Mouse (Mus musculus) kidney, embryonic 15.5 days (tissue): Measurements from ENCODE around the gene Cnpy4. TPM values are rescaled to one million over a fixed set of nuclear protein-coding genes. Genes with fewer than 3 reads are reported as not detected.
"Not testable (repeated sequence)": the region's sequence is repeated elsewhere in the genome, so short reads cannot be mapped to it uniquely, and the experiment has no call there.

ENCODE experiments used
- ATAC-seq: fragments of 200-750 bp; cut with Nextera tagmentation; replicated peaks from 2 replicates; pipeline ENCODE4 v1.8.0; 2017; ENCODE audit warnings: moderate TSS enrichment; ENCODE audit not compliant: low FRiP score
- H3K27ac ChIP-seq: fragments of 300-500 bp; sonication (generic); 2 replicates; pipeline ENCODE4 v1.5.1; 2015; ENCODE audit warnings: mild to moderate bottlenecking, inconsistent platforms
- H3K27me3 ChIP-seq: fragments of 300-500 bp; sonication (generic); 2 replicates; pipeline ENCODE4 v1.6.1; 2015; ENCODE audit warnings: inconsistent platforms
- H3K36me3 ChIP-seq: fragments of 300-500 bp; sonication (generic); 2 replicates; pipeline ENCODE4 v1.6.1; 2015; ENCODE audit warnings: inconsistent platforms
- H3K4me1 ChIP-seq: fragments of 300-500 bp; sonication (generic); 2 replicates; pipeline ENCODE4 v1.6.1; 2015; ENCODE audit warnings: inconsistent platforms
- H3K4me2 ChIP-seq: fragments of 300-500 bp; sonication (generic); 2 replicates; pipeline ENCODE4 v1.6.1; 2015; ENCODE audit warnings: moderate library complexity, mild to moderate bottlenecking, inconsistent platforms
- H3K4me3 ChIP-seq: fragments of 300-500 bp; sonication (generic); replicated peaks from 2 replicates; pipeline ENCODE4 v1.5.1; 2015; ENCODE audit warnings: mild to moderate bottlenecking, inconsistent platforms
- H3K9ac ChIP-seq: fragments of 300-500 bp; sonication (generic); 2 replicates; pipeline ENCODE4 v1.6.1; 2015; ENCODE audit warnings: mild to moderate bottlenecking, inconsistent platforms
- H3K9me3 ChIP-seq: fragments of 300-500 bp; sonication (generic); replicated peaks from 2 replicates; pipeline ENCODE4 v1.6.1; 2016; ENCODE audit warnings: inconsistent platforms
- WGBS: fragments of 180-500 bp; shearing (Covaris S2); methylation state at CpG from one replicate; pipeline ENCODE4 v1.1.7; 2015; ENCODE audit warnings: mixed read lengths; 5-methylcytosine and 5-hydroxymethylcytosine counted together
- polyA plus RNA-seq: library from polyadenylated mRNA; unstranded; fragments of >200 nt; fragmentation: Nextera tagmentation; extraction: Ambion mirVana; gene quantifications from 2 replicates; pipeline ENCODE4 v1.2.1, GENCODE M21; 2015

The Cnpy4 gene
- polyA plus RNA-seq, 1 experiment from 2014 or later, result 61.9 TPM

DNA sequence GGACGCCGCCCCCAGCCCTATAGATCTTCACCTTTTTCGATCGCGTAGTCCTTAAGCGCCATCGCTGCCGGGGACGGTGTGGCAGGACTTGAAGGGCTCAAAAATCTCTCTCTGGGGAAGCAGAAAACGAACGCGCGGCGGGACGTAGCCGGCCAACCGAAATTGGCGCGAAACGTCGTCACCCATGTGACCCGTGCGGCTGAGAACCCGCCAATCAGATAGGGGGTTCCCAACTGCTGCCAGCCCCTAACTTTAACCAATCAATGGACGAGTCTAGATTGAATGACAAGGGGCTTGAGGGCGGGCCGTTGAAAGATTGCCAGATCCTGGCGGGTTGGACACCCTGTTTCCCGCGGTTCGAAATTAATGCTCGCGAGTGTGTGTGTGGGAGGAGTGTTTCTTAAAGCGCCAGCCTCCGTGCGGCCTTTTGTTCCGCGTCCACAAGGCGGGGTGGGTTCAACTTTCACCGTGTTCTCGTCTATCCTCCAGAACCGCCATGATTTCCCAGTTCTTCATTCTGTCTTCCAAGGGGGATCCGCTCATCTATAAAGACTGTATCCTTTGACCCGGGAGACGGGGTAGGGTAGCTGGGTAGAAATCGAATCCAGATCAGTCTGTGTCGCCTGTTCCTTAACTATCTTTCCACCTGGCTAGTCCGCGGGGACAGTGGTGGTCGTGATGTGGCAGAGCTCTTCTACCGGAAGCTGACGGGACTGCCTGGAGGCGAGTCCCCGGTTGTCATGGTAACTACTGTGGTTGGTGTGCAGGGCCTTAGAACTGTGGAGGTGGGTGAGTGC lies 15.4 kb upstream of the Cnpy4 start, which contains the start of the genes Ap4m1 and Mcm7:
Gene Ap4m1 (plus strand): TSS at position 308 of the 797 bp plus-strand sequence.
Gene Mcm7 (minus strand): TSS at position 728 of the 797 bp plus-strand sequence.
- Histone ChIP-seq H3K4me3 (peak within 1 kb of the TSS; percentile 72), H3K9ac (peak within 1 kb of the TSS; percentile 72), H3K9me3 (no peaks in the 10 kb centered on the region), H3K36me3 (peaks cover 65% of the 10 kb centered on the region), H3K27me3 (no peaks in the 10 kb centered on the region), H3K4me2 (peak within 1 kb of the TSS; percentile 78), H3K4me1 (peaks cover 30% of the 10 kb centered on the region), H3K27ac (peak within 1 kb of the TSS; percentile 96)
- peak; percentile 93 for ATAC-seq
- under 1% methylated on average over 54 of the region's 54 CpGs for WGBS

- H3K9me3 ChIP-seq, result no peaks in the 10 kb centered on the region
- H3K27ac ChIP-seq, result no peak overlapping the region; the same call in 1 of the 2 replicates
- peaks cover 65% of the 10 kb centered on the region for H3K36me3 ChIP-seq
- 74% methylated on average over 3 of the region's 3 CpGs for WGBS
- H3K27me3 ChIP-seq, result no peaks in the 10 kb centered on the region
- H3K4me1 ChIP-seq, result peaks cover 27% of the 10 kb centered on the region
- H3K4me2 ChIP-seq, result peak overlapping the region; percentile 78
- no peak overlapping the region for H3K9ac ChIP-seq
- ATAC-seq, result no peak
- H3K4me3 ChIP-seq, result peak overlapping the region; percentile 72
Measured at GRCm38 (mm10) chr5:138173217-138173616, 14.1 kb upstream of the Cnpy4 start.

DNA sequence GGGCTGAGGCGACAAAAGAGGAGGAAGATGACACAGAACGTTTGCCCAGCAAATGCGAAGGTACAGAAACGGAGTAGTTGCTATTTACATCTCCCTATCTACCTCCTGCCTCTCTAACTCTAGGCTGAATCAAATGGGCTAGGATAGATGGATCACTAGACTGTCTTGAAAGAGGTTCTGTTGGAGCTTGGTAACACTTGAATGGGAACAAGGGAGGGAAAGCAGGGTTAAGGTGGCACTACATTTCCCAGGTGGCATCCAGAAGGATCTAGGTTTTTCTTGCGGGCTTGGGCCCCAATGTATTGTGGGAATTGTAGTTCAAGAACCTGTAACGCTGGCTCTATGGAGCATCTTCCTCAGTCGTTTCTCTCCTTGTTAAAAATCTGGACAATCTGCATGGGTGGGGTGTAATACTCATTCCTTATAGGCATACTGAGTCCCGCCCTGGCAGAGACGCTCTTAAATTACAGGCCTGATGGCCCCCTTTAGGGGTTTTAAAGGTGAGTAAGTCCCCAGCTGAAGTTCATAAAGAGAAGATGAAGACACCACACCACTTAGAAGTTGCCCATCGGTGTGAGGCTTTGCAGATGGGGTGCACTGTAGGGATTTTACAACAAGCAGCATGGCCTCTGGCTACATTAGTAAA lies 499 bp downstream of the Cnpy4 start:
- WGBS, result 1% methylated on average over 10 of the region's 10 CpGs
- H3K36me3 ChIP-seq, result peaks cover 54% of the 10 kb centered on the region
- H3K9me3 ChIP-seq, result no peaks in the 10 kb centered on the region
- H3K27me3 ChIP-seq, result no peaks in the 10 kb centered on the region
- H3K27ac ChIP-seq, result peak overlapping the region; percentile 84
- peaks cover 15% of the 10 kb centered on the region for H3K4me1 ChIP-seq
- H3K4me3 ChIP-seq, result peak overlapping the region; percentile 87
- H3K9ac ChIP-seq, result peak overlapping the region; percentile 83
- peak; percentile 86 for ATAC-seq
- peak overlapping the region; percentile 79 for H3K4me2 ChIP-seq

DNA sequence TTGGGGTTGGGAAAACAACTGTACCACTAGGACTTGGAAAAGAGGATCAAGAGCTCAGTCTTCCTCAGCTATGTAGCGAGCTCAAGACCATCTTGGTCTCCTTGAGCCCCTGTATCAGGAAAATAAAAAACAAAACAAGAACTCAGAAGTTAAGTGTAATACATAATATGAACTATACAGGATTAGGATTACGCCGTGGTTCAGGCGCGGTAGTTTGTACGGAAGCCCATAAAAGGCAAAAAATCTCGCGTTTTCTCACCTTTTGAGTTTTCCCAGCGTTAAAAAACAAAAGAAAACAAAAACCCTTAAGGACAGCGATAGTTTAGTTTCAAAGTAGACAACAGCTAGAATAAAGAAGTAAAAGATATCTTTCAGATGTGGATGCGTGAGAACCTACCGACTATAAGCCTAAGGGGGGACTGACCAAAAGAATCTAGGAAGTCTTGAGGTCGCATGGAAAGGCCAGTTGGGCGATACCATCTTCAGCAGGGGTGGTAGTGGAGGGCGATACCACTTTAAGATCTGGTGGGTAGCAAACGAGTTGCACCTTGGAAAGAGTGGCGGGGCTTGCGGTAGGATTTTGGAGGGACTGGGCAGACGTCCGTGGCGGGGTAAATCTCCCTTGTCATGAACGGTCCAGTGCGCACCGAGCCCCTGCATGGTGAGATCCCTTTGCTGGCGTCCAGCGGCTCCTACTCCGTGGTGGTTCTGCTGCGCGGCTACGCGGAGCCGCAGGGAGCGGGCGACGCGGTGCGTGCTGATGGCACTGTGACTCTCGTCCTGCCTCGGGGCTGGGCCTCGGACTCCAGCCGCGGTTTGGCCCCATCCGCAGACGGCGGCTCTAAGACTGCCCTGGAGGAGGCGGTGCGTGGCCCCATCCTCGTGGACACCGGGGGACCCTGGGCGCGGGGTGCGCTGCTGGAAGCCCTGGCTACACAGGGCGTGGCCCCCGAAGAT lies 6.8 kb downstream of the Cnpy4 start, which contains the start of gene Mblac1:
Gene Mblac1 (plus strand): TSS at position 544 of the 957 bp plus-strand sequence.
- Histone ChIP-seq H3K4me2 (peak within 1 kb of the TSS; percentile 94), H3K9me3 (no peaks in the 10 kb centered on the region), H3K9ac (peak within 1 kb of the TSS; percentile 70), H3K27me3 (no peaks in the 10 kb centered on the region), H3K36me3 (peaks cover 34% of the 10 kb centered on the region), H3K27ac (peak within 1 kb of the TSS; percentile 82), H3K4me1 (peaks cover 10% of the 10 kb centered on the region), H3K4me3 (peak within 1 kb of the TSS; percentile 62)
- peak; percentile 90 for ATAC-seq
- WGBS, result 7% methylated on average over 54 of the region's 54 CpGs

GRCm38 (mm10) chr5:138194755-138195345 lies 7.6 kb downstream of the Cnpy4 start:
- Histone ChIP-seq H3K4me2 (peak overlapping the region; percentile 94), H3K9ac (peak overlapping the region; percentile 70), H3K27me3 (no peaks in the 10 kb centered on the region), H3K27ac (peak overlapping the region; percentile 82), H3K36me3 (peaks cover 28% of the 10 kb centered on the region), H3K4me3 (peak overlapping the region; percentile 62), H3K4me1 (peaks cover 10% of the 10 kb centered on the region), H3K9me3 (no peaks in the 10 kb centered on the region)
- ATAC-seq, result peak; percentile 74
- under 1% methylated on average over 29 of the region's 29 CpGs for WGBS

DNA sequence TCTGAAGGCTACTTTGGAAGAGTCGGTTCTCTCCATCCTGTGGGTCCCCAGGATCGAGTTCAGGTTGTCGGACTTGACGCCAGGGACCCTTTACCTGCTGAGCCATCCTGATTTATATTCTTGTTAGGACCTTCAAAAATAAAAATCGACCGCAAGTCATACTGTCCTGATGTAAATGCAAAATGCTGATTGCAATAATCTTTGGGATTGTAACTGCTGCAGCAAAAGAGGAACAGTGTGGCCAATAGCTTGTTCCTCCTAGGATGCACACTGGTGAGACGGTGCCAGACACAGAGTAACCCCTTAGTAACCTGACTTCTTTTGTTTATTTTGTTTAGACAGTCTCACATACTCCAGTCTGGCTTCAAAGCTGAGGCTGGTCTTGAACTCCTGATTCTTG lies 8.2 kb downstream of the Cnpy4 start:
- no peak for ATAC-seq
- 68% methylated on average over 7 of the region's 7 CpGs for WGBS
- Histone ChIP-seq H3K9me3 (no peaks in the 10 kb centered on the region), H3K27me3 (no peaks in the 10 kb centered on the region), H3K4me3 (peak overlapping the region; percentile 62), H3K9ac (no peak overlapping the region; the same call in 1 of the 2 replicates), H3K27ac (0 out of 2 replicates have a peak overlapping the region, but pooled peaks have one; percentile 82), H3K36me3 (peaks cover 22% of the 10 kb centered on the region), H3K4me2 (peak overlapping the region; percentile 94), H3K4me1 (peaks cover 10% of the 10 kb centered on the region)

- WGBS, result 12% methylated on average over 1 of the region's 1 CpGs
- peaks cover 3% of the 10 kb centered on the region; the same call in 1 of the 2 replicates for H3K9me3 ChIP-seq
- no peak overlapping the region for H3K4me3 ChIP-seq
- peaks cover 10% of the 10 kb centered on the region for H3K4me1 ChIP-seq
- no peak for ATAC-seq
- H3K36me3 ChIP-seq, result no peaks in the 10 kb centered on the region
- no peaks in the 10 kb centered on the region for H3K27me3 ChIP-seq
- H3K27ac ChIP-seq, result no peak overlapping the region
- H3K9ac ChIP-seq, result no peak overlapping the region
- no peak overlapping the region for H3K4me2 ChIP-seq
Measured at GRCm38 (mm10) chr5:138199576-138199975, 12.3 kb downstream of the Cnpy4 start.

DNA sequence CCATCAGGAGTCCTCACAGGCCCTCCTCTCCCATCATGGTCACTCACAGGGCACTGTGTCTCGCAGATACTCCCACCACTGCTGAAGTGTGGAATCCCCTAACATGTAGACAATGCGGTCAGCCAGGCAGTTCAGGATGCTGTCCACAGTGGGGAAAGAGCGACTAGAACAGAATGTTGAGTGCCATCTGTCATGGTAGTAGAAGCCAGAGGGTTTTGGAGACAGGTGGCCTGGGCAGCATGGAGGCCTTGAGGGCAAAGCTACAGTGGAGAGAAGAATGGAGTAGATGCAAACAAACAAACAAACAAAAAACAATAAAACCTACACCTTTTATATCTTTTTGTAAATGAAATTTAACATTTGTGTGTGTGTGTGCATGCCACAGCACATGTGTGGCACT lies 14.8 kb downstream of the Cnpy4 start:
- Histone ChIP-seq H3K9me3 (peaks cover 6% of the 10 kb centered on the region), H3K4me1 (no peaks in the 10 kb centered on the region), H3K27me3 (no peaks in the 10 kb centered on the region), H3K9ac (no peak overlapping the region), H3K4me3 (no peak overlapping the region), H3K36me3 (no peaks in the 10 kb centered on the region), H3K4me2 (no peak overlapping the region), H3K27ac (no peak overlapping the region)
- ATAC-seq, result no peak
- 88% methylated on average over 3 of the region's 3 CpGs for WGBS

GRCm38 (mm10) chr5:138207253-138207652 lies 20.0 kb downstream of the Cnpy4 start:
- 86% methylated on average over 1 of the region's 1 CpGs for WGBS

GRCm38 (mm10) chr5:138207873-138208272 lies 20.6 kb downstream of the Cnpy4 start:
- Histone ChIP-seq H3K4me2 (no peak overlapping the region), H3K4me3 (no peak overlapping the region), H3K36me3 (no peaks in the 10 kb centered on the region), H3K4me1 (no peaks in the 10 kb centered on the region), H3K9ac (no peak overlapping the region), H3K27ac (no peak overlapping the region), H3K9me3 (peaks cover 6% of the 10 kb centered on the region), H3K27me3 (no peaks in the 10 kb centered on the region)
- no peak for ATAC-seq
- 76% methylated on average over 4 of the region's 4 CpGs for WGBS

More at GRCm38 (mm10) chr5:138207253-138207652, 20.0 kb downstream of the Cnpy4 start:
- H3K4me2 ChIP-seq, result no peak overlapping the region
- H3K4me3 ChIP-seq, result no peak overlapping the region
- H3K9me3 ChIP-seq, result peaks cover 6% of the 10 kb centered on the region
- no peak for ATAC-seq
- H3K36me3 ChIP-seq, result no peaks in the 10 kb centered on the region
- H3K27me3 ChIP-seq, result no peaks in the 10 kb centered on the region
- H3K9ac ChIP-seq, result no peak overlapping the region
- H3K27ac ChIP-seq, result no peak overlapping the region
- no peaks in the 10 kb centered on the region for H3K4me1 ChIP-seq

DNA sequence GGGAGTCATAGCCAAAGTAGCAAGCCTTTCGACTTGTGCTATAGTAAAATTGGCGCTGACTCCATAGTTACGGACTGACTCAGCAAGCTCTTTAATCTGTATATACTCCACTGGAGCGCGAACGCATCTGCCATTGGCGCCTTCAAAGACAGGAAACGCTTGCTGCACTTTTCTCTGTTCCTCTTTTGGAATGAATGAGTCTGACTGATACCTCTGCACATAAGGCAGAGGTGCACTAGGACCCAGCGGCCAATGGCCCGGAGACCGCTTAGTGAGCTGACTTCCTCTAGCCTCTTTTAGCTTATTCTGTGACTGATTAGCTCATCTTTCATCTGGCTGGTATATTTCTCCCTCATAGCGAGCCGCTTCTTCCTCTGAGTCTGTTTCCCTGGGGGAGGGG lies 29.3 kb downstream of the Cnpy4 start:
- not testable (repeated sequence) for H3K27ac ChIP-seq, H3K36me3 ChIP-seq, H3K4me3 ChIP-seq, H3K4me1 ChIP-seq, ATAC-seq, H3K4me2 ChIP-seq, H3K27me3 ChIP-seq, H3K9ac ChIP-seq
- H3K9me3 ChIP-seq, result peaks cover 22% of the 10 kb centered on the region
- WGBS, result 94% methylated on average over 13 of the region's 13 CpGs
